Mouse (Mus musculus) central nervous system, embryonic 11.5 days (tissue): ENCODE results near the gene Lrrc10. TPM values are rescaled to one million over a fixed set of nuclear protein-coding genes. Genes with fewer than 3 reads are reported as not detected.

Experiments
- polyA plus RNA-seq: library from polyadenylated mRNA; depleted of rRNA; stranded (reverse); fragments of >200 nt; gene quantifications from 2 replicates; pipeline ENCODE4 v1.2.3, GENCODE M21; 2012; rRNA removed

Lrrc10 gene
- 1.1 and 1.8 TPM in 2 replicates for polyA plus RNA-seq

DNA sequence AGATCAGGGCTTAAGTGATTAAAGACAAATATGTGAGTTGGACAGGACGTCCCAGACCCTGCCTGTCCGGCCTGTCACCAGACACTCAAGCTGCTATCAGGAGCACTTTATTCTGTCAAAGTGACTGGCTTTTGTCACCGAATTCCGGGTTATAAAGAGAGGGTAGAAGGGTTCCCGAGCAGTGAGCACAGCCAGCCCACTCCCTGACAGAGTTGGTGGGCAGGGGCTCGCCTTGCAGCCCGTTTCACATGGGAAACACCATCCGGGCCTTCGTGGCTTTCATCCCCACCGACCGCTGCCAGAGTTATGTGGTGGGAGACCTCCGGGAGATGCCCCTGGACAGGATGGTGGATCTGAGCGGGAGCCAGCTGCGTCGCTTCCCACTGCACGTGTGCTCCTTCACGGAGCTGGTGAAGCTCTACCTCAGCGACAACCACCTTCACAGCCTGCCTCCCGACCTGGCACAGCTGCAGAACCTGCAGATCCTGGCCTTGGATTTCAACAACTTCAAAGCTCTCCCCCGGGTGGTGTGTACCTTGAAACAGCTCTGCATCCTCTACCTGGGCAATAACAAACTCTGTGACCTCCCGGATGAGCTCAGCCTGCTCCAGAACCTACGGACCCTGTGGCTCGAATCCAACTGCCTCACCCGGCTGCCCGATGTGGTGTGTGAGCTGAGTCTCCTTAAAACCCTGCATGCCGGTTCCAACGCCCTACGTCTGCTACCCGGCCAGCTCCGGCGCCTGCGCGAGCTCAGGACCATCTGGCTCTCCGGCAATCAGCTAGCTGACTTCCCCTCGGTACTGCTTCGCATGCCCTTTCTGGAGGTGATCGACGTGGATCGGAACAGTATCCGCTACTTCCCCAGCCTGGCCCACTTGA is at the start of gene Lrrc10:
Gene Lrrc10, plus strand, starts transcription at position 167 of the 882 bp plus-strand sequence.

DNA sequence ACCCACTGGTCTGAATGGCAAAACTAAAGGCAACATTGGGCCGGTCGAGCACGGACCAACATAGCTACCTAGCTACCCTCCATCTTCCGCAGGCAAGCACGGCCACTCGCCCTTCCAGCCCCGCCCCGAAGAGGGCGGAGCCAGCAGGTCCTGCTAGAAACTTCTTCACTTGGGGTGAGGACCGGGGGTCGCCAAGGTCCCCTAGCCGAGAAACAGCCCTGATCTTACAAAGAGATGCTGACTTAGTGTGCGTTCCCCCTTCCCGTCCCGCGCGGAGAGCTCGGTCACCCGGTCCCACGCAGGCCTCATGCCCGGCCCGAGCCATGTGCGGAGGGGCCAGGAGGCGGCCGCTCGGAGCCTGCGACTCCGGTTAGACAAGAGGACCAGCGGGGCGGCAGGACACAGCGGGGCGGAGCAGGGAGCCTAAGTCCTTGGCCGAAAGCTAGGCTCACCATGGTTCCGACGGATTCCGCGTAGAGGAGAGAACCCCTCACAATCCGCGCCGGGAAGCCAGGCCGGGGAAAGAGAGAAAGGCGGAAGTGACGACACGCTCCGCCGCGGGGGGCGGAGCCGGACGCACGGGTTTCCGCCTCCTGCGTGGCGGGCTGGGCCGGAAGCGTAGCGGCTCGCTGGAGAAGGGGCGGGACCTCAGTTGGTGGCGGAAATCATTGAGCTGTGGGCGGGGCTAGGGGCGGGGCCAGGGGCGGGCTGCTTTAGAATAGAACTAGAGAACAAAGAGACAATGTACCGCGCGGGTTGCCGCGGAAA is 18.3 kb downstream of the Lrrc10 start, which contains the start of gene Cct2:
Gene Cct2, minus strand, starts transcription at position 561 of the 768 bp plus-strand sequence.

Other genes with a start within 250 kb of the Lrrc10 start
- gene Myrfl, start 148.4 kb upstream of the Lrrc10 start, polyA plus RNA-seq = 0.05 and 0.24 TPM in 2 replicates
- 30.5 and 47.8 TPM in 2 replicates for gene Rab3ip, start 94.6 kb upstream of the Lrrc10 start, polyA plus RNA-seq
- gene Gm10271, start 72.7 kb upstream of the Lrrc10 start, polyA plus RNA-seq = not detected in 2 replicates
- 0.12 and 0.55 TPM in 2 replicates for gene Best3, start 59.0 kb upstream of the Lrrc10 start, polyA plus RNA-seq
- 328 TPM in 2 replicates for gene Cct2, start 18.5 kb downstream of the Lrrc10 start, polyA plus RNA-seq
- 22.6 and 35.0 TPM in 2 replicates for gene Frs2, start 103.2 kb downstream of the Lrrc10 start, polyA plus RNA-seq
- 136 and 193 TPM in 2 replicates for gene Yeats4, start 179.2 kb downstream of the Lrrc10 start, polyA plus RNA-seq
- gene 9530003J23Rik, start 193.4 kb downstream of the Lrrc10 start, polyA plus RNA-seq = not detected in 2 replicates
- 11.5 and 12.3 TPM in 2 replicates for gene Lyz2, start 237.0 kb downstream of the Lrrc10 start, polyA plus RNA-seq
- gene Lyz1, start 247.5 kb downstream of the Lrrc10 start, polyA plus RNA-seq = 0.19 and 0.26 TPM in 2 replicates